14 mouse cellular contexts compared by ENCODE assay signal in the genomic region with DNA sequence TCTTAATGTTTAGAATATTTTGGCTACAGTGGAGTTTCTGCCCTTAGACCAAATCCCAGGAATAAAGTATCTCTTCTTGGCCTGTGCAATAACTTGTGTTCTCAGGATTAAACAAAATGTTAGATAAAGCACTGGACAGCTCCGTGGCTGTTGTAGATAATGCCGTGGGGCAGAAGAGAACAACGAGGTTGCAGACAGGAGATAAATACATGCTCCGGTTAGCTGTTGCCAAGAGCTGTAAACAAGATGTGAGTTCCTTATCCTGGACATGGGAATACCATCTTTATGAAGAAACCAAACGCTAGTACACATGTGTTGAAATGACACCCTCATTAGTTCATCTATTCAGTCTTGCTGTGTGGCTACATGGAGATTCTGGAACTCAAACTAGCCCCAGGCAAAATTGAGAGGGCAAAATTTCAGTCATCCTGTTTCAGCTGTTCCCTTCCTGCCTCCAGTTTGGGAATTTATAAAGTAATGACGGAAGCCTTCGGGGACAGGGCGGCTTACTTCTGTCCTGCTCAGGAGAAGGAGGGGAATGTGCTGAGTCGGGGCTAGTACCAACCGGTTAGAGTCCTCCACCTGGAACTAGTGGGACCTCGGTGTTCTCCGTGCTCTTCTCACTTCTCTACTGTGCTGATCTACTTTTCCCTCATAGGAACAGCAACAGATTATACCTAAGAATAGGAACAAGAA. TPM values are rescaled to one million over a fixed set of nuclear protein-coding genes. Genes with fewer than 3 reads are reported as not detected.
A peak's percentile ranks its signal among the peaks of the same experiment; 100 is the strongest.
DNase-seq lines count a peak whose midpoint lies in the region; ATAC-seq and TF ChIP-seq lines count a peak whose summit lies in the region.
"Had no signal": no experiment of that assay in that cellular context is flagged by ENCODE, and none has a peak within 500 bp of the region (broad histone marks: within the 10 kb centered on the region; RNA-seq: fewer than 3 reads in every experiment).

No protein-coding gene starts in this region.

- H3K9ac ChIP-seq in heart, embryonic 12.5 days, result no peak overlapping the region
- H3K9ac ChIP-seq in kidney, postnatal 0 days (ENCODE audit: low read depth, low read length), result no peak overlapping the region
- H3K9ac ChIP-seq in liver, embryonic 16.5 days (ENCODE audit: low read depth, low read length), result peak overlapping the region; percentile 51
- H3K9ac ChIP-seq: heart, embryonic 13.5 days; hindbrain, embryonic 12.5 days; midbrain, embryonic 15.5 days; neural tube, embryonic 13.5 days had no signal

- ATAC-seq in heart, embryonic 12.5 days (ENCODE audit: insufficient number of reproducible peaks, low FRiP score), result peak; percentile 79
- peak; percentile 82; the same call in 1 of the 2 replicates for ATAC-seq in kidney, postnatal 0 days (replicated peaks; ENCODE audit: low FRiP score, low read depth)
- ATAC-seq in liver, embryonic 16.5 days (ENCODE audit: low read depth), result peak; percentile 92
- ATAC-seq: midbrain, embryonic 15.5 days had no signal

- no peak for DNase-seq in heart, postnatal 25 days (ENCODE audit: low spot score)
- DNase-seq in kidney, postnatal 0 days (ENCODE audit: low spot score), result no peak
- DNase-seq in adipocyte (ENCODE audit: low spot score), result no peak
- no peak for DNase-seq in gastrocnemius, postnatal 10 days
- DNase-seq in left cerebral cortex, postnatal 25 days (ENCODE audit: low spot score in 2 of 2), result no peak
- DNase-seq: cerebellum, adult 11 months; retina, postnatal 1 day had no signal

- H3K27me3 ChIP-seq in heart, embryonic 12.5 days (replicated peaks), result no peaks in the 10 kb centered on the region
- no peaks in the 10 kb centered on the region for H3K27me3 ChIP-seq in kidney, postnatal 0 days (ENCODE audit: insufficient read depth, low read length)
- H3K27me3 ChIP-seq in liver, embryonic 16.5 days (ENCODE audit: control insufficient read depth, insufficient read depth, low read depth, low read length), result no peaks in the 10 kb centered on the region
- H3K27me3 ChIP-seq: heart, embryonic 13.5 days; hindbrain, embryonic 12.5 days; midbrain, embryonic 15.5 days; neural tube, embryonic 13.5 days had no signal

- peaks cover 4% of the 10 kb centered on the region; the same call in 1 of the 2 replicates for H3K9me3 ChIP-seq in heart, embryonic 12.5 days (replicated peaks)
- no peaks in the 10 kb centered on the region for H3K9me3 ChIP-seq in kidney, postnatal 0 days (replicated peaks; ENCODE audit: low read length)
- H3K9me3 ChIP-seq in liver, embryonic 16.5 days (replicated peaks; ENCODE audit: control insufficient read depth, low read length), result no peaks in the 10 kb centered on the region
- H3K9me3 ChIP-seq: heart, embryonic 13.5 days; midbrain, embryonic 15.5 days; neural tube, embryonic 13.5 days had no signal

- peaks cover 4% of the 10 kb centered on the region; the same call in 1 of the 2 replicates for H3K4me1 ChIP-seq in heart, embryonic 12.5 days (replicated peaks)
- no peaks in the 10 kb centered on the region; the same call in 1 of the 2 replicates for H3K4me1 ChIP-seq in bone marrow, adult 2 months (ENCODE audit: control insufficient read depth, insufficient read depth, low read length)
- H3K4me1 ChIP-seq in kidney, postnatal 0 days (replicated peaks; ENCODE audit: insufficient read depth, low read length), result no peaks in the 10 kb centered on the region
- peaks cover 43% of the 10 kb centered on the region for H3K4me1 ChIP-seq in liver, embryonic 16.5 days (ENCODE audit: control insufficient read depth, low read depth, low read length)
- H3K4me1 ChIP-seq: hindbrain, embryonic 12.5 days; midbrain, embryonic 15.5 days; neural tube, embryonic 13.5 days had no signal

- no peak overlapping the region for H3K4me2 ChIP-seq in heart, embryonic 12.5 days
- H3K4me2 ChIP-seq in kidney, postnatal 0 days (ENCODE audit: low read length), result no peak overlapping the region
- H3K4me2 ChIP-seq in liver, embryonic 16.5 days (ENCODE audit: low read depth, low read length), result peak overlapping the region; percentile 49
- H3K4me2 ChIP-seq: heart, embryonic 13.5 days; hindbrain, embryonic 12.5 days; midbrain, embryonic 15.5 days; neural tube, embryonic 13.5 days had no signal

- H3K4me3 ChIP-seq in heart, embryonic 12.5 days, result no peak overlapping the region
- H3K4me3 ChIP-seq in bone marrow, adult 2 months (replicated peaks; ENCODE audit: control insufficient read depth, low read depth, low read length), result no peak overlapping the region
- H3K4me3 ChIP-seq in kidney, postnatal 0 days (replicated peaks; ENCODE audit: low read depth, low read length), result no peak overlapping the region
- peak overlapping the region; percentile 19 for H3K4me3 ChIP-seq in liver, embryonic 16.5 days (ENCODE audit: low read depth, low read length)
- H3K4me3 ChIP-seq: heart, embryonic 13.5 days; hindbrain, embryonic 12.5 days; midbrain, embryonic 15.5 days; neural tube, embryonic 13.5 days had no signal

- no peaks in the 10 kb centered on the region for H3K36me3 ChIP-seq in heart, embryonic 12.5 days
- H3K36me3 ChIP-seq in kidney, postnatal 0 days (ENCODE audit: insufficient read depth, low read length), result no peaks in the 10 kb centered on the region
- no peaks in the 10 kb centered on the region for H3K36me3 ChIP-seq in liver, embryonic 16.5 days (ENCODE audit: control insufficient read depth, insufficient read depth)
- H3K36me3 ChIP-seq: heart, embryonic 13.5 days; hindbrain, embryonic 12.5 days; midbrain, embryonic 15.5 days; neural tube, embryonic 13.5 days had no signal

- TF ChIP-seq POLR2A in bone marrow, adult 2 months (IDR thresholded peaks at IDR 0.05; ENCODE audit: borderline replicate concordance, control insufficient read depth, low read depth, low read length), result no peak

- 60% methylated on average over 12 of the region's 12 CpGs for WGBS in heart, embryonic 12.5 days
- 64% methylated on average over 12 of the region's 12 CpGs for WGBS in bone marrow, adult 2 months
- WGBS in kidney, postnatal 0 days, result 66% methylated on average over 12 of the region's 12 CpGs
- 28% methylated on average over 12 of the region's 12 CpGs for WGBS in liver, embryonic 16.5 days (ENCODE audit: insufficient replicate concordance)

- intact Hi-C loops in heart, postnatal 25 days (cut with DNase I), result no loop called here
- intact Hi-C loops in left cerebral cortex, postnatal 25 days (cut with DNase I), result no loop called here

- no peak overlapping the region for H3K27ac ChIP-seq in heart, embryonic 12.5 days (ENCODE audit: poor library complexity, severe bottlenecking)
- H3K27ac ChIP-seq in bone marrow, adult 2 months (ENCODE audit: control insufficient read depth, insufficient read depth, low read depth, low read length, poor library complexity), result peak overlapping the region; percentile 86
- H3K27ac ChIP-seq in kidney, postnatal 0 days, result no peak overlapping the region; the same call in 1 of the 2 replicates
- H3K27ac ChIP-seq in liver, embryonic 16.5 days (ENCODE audit: low read length), result peak overlapping the region; percentile 94
- H3K27ac ChIP-seq: heart, embryonic 13.5 days; hindbrain, embryonic 12.5 days; midbrain, embryonic 15.5 days; neural tube, embryonic 13.5 days had no signal

- no peak for TF ChIP-seq CTCF in bone marrow, adult 2 months (IDR thresholded peaks at IDR 0.05; ENCODE audit: control insufficient read depth, insufficient read depth, low read length)
- TF ChIP-seq CTCF in kidney, postnatal 0 days (IDR thresholded peaks at IDR 0.05; ENCODE audit: low read depth), result no peak

RNA-seq across cellular contexts. Expression of gene Minpp1, which starts 9.4 kb away (rescaled TPM):
- 79.3 and 81.1 TPM in 2 replicates for polyA plus RNA-seq in heart, embryonic 12.5 days (2016; fragmentation: Nextera tagmentation; extraction: Ambion mirVana)
- 10 to 100 TPM; 14.8 to 15.5 TPM for total RNA-seq in heart, postnatal 25 days (2021)
- 30.4 and 51.5 TPM in 2 replicates for polyA plus RNA-seq in bone marrow, adult 2 months (2011; ENCODE audit: insufficient read depth, insufficient read length, low replicate concordance, missing spikeins)
- polyA plus RNA-seq in kidney, postnatal 0 days (2015; fragmentation: Nextera tagmentation; extraction: Ambion mirVana), result 71.8 and 73.2 TPM in 2 replicates
- 69.7 and 71.3 TPM in 2 replicates for polyA plus RNA-seq in liver, embryonic 16.5 days (2015; fragmentation: Nextera tagmentation; extraction: Ambion mirVana)
- total RNA-seq in gastrocnemius, postnatal 10 days (2021), result 10 to 100 TPM; 23.0 to 25.6 TPM
- total RNA-seq in left cerebral cortex, postnatal 25 days (2021), result 10 to 100 TPM; 69.7 to 76.3 TPM

RNA-seq across cellular contexts. Expression of gene Rpl9-ps6, which starts 9.8 kb away (rescaled TPM):
- 57.6 and 60.3 TPM in 2 replicates for polyA plus RNA-seq in heart, embryonic 12.5 days (2016; fragmentation: Nextera tagmentation; extraction: Ambion mirVana)
- total RNA-seq in heart, postnatal 25 days (2021), result 10 to 100 TPM; 22.8 to 25.4 TPM
- polyA plus RNA-seq in bone marrow, adult 2 months (2011; ENCODE audit: insufficient read depth, insufficient read length, low replicate concordance, missing spikeins), result 920 and 2,064 TPM in 2 replicates
- 145 and 154 TPM in 2 replicates for polyA plus RNA-seq in kidney, postnatal 0 days (2015; fragmentation: Nextera tagmentation; extraction: Ambion mirVana)
- 34.8 and 54.9 TPM in 2 replicates for polyA plus RNA-seq in liver, embryonic 16.5 days (2015; fragmentation: Nextera tagmentation; extraction: Ambion mirVana)
- total RNA-seq in gastrocnemius, postnatal 10 days (2021), result 10 to 100 TPM; 43.7 to 46.4 TPM
- 10 to 100 TPM; 23.5 to 26.2 TPM for total RNA-seq in left cerebral cortex, postnatal 25 days (2021)

Comparison
In these comparisons a context has a peak if more than half of its experiments do, and no peak if none do; other contexts are left out.
1. H3K27ac ChIP-seq: peak in bone marrow, adult 2 months (single experiment) and liver, embryonic 16.5 days (single experiment); none in heart, embryonic 12.5 days (single experiment) and kidney, postnatal 0 days (single experiment).
2. Peak in every context shown above with its lines, with median percentiles within 50 percentile points of each other: ATAC-seq.